Mouse (Mus musculus) adipose tissue, adult 10 weeks (tissue): ENCODE measurements around the gene Sult2a4. TPM values are rescaled to one million over a fixed set of nuclear protein-coding genes. Genes with fewer than 3 reads are reported as not detected.

Experiments used
- polyA plus RNA-seq: library from polyadenylated mRNA; stranded (reverse); fragments of 350-450 nt; fragmentation: Illumina TruSeq; extraction: RNeasy Lipid Tissue Mini Kit (QIAGEN cat#74804); gene quantifications from one replicate; pipeline ENCODE4 v1.2.3, GENCODE M21; 2014; ENCODE audit warnings: low read depth, low replicate concordance

Sult2a4 gene
- polyA plus RNA-seq = not detected

DNA sequence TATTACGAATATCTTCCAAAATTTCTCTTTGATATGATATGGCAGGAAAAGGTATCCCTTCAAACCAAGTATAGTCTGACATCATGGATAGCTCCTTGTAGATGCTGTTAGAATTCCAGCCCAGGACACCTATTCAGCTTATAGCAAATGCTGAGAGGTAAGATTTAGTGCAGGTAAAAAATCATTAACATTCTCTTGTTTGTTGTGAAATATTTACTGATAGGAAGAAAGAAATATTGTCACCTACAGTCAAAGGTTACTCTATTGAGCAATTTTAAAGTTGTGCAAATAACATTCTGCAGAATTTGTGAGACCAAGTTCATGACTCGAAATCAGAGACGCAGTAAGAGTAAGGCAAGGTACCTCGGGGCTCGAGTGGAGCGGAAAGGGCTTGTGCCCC is at the start of gene Sult2a4:
Gene Sult2a4 (minus strand): TSS at position 101 of the 400 bp plus-strand sequence.

Other genes with a start within 250 kb of the Sult2a4 start
- not detected for gene Sult2a1, start 152.2 kb downstream of the Sult2a4 start, polyA plus RNA-seq
- not detected for gene Sult2a3, start 133.4 kb upstream of the Sult2a4 start, polyA plus RNA-seq